Mouse (Mus musculus) embryonic facial prominence, embryonic 11.5 days (tissue): ENCODE measurements around the gene Tmem97. TPM values are rescaled to one million over a fixed set of nuclear protein-coding genes. Genes with fewer than 3 reads are reported as not detected.

Source experiments
- ATAC-seq: fragments of 200-750 bp; cut with Nextera tagmentation; replicated peaks from 2 replicates; pipeline ENCODE4 v1.8.0; 2017; ENCODE audit warnings: low read depth; ENCODE audit not compliant: insufficient number of reproducible peaks, low FRiP score, low TSS enrichment
- DNase-seq: peaks from one replicate; pipeline ENCODE4 v3.0.0-alpha.2; 2015; ENCODE audit warnings: low spot score
- H3K27ac ChIP-seq: fragments of 300-500 bp; sonication (generic); replicated peaks from 2 replicates; pipeline ENCODE4 v1.5.1; 2014; ENCODE audit warnings: mild to moderate bottlenecking, low read depth, low read length, control low read depth
- H3K27me3 ChIP-seq: fragments of 300-500 bp; sonication (generic); 2 replicates; pipeline ENCODE4 v1.6.1; 2014; ENCODE audit warnings: mild to moderate bottlenecking, low read length, moderate library complexity, mixed read lengths; ENCODE audit not compliant: control insufficient read depth, insufficient read depth
- H3K36me3 ChIP-seq: fragments of 300-500 bp; sonication (generic); replicated peaks from 2 replicates; pipeline ENCODE4 v1.6.1; 2014; ENCODE audit warnings: low read depth, mild to moderate bottlenecking, low read length, moderate library complexity, mixed read lengths; ENCODE audit not compliant: control insufficient read depth, insufficient read depth
- H3K4me1 ChIP-seq: fragments of 300-500 bp; sonication (generic); 2 replicates; pipeline ENCODE4 v1.6.1; 2014; ENCODE audit warnings: low read length, mixed read lengths; ENCODE audit not compliant: control insufficient read depth, insufficient read depth
- H3K4me2 ChIP-seq: fragments of 300-500 bp; sonication (generic); 2 replicates; pipeline ENCODE4 v1.6.1; 2014; ENCODE audit warnings: low read depth, mild to moderate bottlenecking, control low read depth, low read length, moderate library complexity
- H3K4me3 ChIP-seq: fragments of 300-500 bp; sonication (generic); 2 replicates; pipeline ENCODE4 v1.5.1; 2014; ENCODE audit warnings: low read depth, low read length, control low read depth
- H3K9ac ChIP-seq: fragments of 300-500 bp; sonication (generic); replicated peaks from 2 replicates; pipeline ENCODE4 v1.6.1; 2014; ENCODE audit warnings: mild to moderate bottlenecking, control low read depth, low read length
- H3K9me3 ChIP-seq: fragments of 300-500 bp; sonication (generic); replicated peaks from 2 replicates; pipeline ENCODE4 v1.6.1; 2016; ENCODE audit warnings: mild to moderate bottlenecking, low read length, inconsistent platforms, mixed read lengths; ENCODE audit not compliant: control insufficient read depth
- WGBS: fragments of 180-500 bp; shearing (Covaris S2); extraction: QIAGEN DNeasy Blood & Tissue Kit; methylation state at CpG from one replicate; pipeline ENCODE4 v1.1.7; 2014; 5-methylcytosine and 5-hydroxymethylcytosine counted together
- polyA plus RNA-seq: library from polyadenylated mRNA; unstranded; fragments of >200 nt; fragmentation: Nextera tagmentation; extraction: Ambion mirVana; gene quantifications from 2 replicates; pipeline ENCODE4 v1.2.1, GENCODE M21; 2014

The Tmem97 gene
- polyA plus RNA-seq, 1 experiment from 2014 or later, result 73.7 TPM

DNA sequence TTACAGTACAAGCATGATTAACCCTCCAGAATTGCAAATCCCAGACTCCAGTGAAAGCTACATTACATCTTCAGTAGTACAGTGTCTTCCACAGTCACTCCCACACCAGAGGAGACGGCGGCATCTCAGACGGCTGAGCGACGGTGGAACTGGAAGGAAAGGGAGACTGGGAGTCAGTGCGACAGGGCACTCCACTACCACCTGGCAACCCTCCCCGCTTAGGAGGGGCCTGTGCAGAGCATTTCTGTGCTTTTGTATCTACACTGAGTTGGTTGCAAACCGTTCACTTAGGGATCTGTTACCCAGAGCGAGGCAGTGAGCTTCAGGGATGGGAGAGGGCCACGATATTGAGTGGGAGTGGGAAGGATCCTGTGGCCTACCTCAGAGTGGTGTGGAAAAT is 18.2 kb upstream of the Tmem97 start:
- no peak overlapping the region for H3K27ac ChIP-seq
- no peak overlapping the region for H3K4me2 ChIP-seq
- no peaks in the 10 kb centered on the region for H3K9me3 ChIP-seq
- H3K4me3 ChIP-seq, result no peak overlapping the region
- H3K36me3 ChIP-seq, result no peaks in the 10 kb centered on the region; the same call in 1 of the 2 replicates
- no peak overlapping the region for H3K9ac ChIP-seq
- H3K27me3 ChIP-seq, result no peaks in the 10 kb centered on the region
- 91% methylated on average over 10 of the region's 10 CpGs for WGBS
- no peak for ATAC-seq
- no peak for DNase-seq
- no peaks in the 10 kb centered on the region for H3K4me1 ChIP-seq

DNA sequence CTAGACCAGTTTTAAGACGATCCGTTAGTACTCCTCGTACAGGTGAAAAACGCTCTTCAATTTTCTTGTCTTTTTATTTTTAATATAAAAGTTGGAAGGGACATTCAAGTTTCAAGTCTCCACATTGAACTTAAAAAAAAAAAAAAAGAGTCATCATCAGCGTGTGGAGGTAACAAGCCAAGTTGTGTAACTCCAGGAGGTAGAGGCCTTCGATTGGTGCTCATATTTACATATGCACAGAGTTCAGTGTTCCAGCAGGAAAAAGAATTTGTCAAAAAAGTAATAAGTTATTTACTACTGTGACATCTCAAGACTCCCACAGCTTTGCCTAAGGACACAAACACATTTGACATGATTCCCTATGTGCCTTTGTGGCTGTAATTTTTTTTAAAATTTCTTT is 17.0 kb upstream of the Tmem97 start:
- no peak for ATAC-seq
- H3K9ac ChIP-seq, result no peak overlapping the region
- H3K27ac ChIP-seq, result no peak overlapping the region
- H3K4me3 ChIP-seq, result no peak overlapping the region
- H3K36me3 ChIP-seq, result no peaks in the 10 kb centered on the region; the same call in 1 of the 2 replicates
- no peak for DNase-seq
- no peaks in the 10 kb centered on the region for H3K4me1 ChIP-seq
- WGBS, result 94% methylated on average over 6 of the region's 6 CpGs
- no peak overlapping the region for H3K4me2 ChIP-seq
- H3K9me3 ChIP-seq, result no peaks in the 10 kb centered on the region
- no peaks in the 10 kb centered on the region for H3K27me3 ChIP-seq

DNA sequence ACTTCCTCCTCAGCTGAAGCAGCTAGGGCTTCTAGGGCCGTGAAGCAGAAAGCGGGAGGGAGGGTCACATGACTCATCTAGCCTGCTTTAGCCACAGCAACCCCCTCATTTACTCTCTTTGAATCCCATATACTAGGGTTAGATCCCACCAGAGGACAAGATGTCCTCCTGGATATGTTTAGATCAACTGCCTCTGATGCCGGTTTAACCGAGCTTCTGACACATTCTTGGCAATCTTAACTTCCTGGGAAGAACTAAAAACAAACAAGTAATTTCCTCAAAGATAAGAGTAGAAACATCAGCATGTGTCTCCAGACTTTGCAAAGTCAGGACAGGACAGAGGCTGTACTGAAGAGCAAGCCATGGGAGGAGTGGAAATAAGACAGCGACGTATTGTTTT is 16.2 kb upstream of the Tmem97 start:
- H3K36me3 ChIP-seq, result no peaks in the 10 kb centered on the region; the same call in 1 of the 2 replicates
- H3K27me3 ChIP-seq, result no peaks in the 10 kb centered on the region
- no peak overlapping the region for H3K4me2 ChIP-seq
- no peaks in the 10 kb centered on the region for H3K9me3 ChIP-seq
- no peaks in the 10 kb centered on the region for H3K4me1 ChIP-seq
- DNase-seq, result no peak
- H3K4me3 ChIP-seq, result no peak overlapping the region
- no peak for ATAC-seq
- H3K9ac ChIP-seq, result no peak overlapping the region
- WGBS, result 71% methylated on average over 6 of the region's 6 CpGs
- H3K27ac ChIP-seq, result no peak overlapping the region

DNA sequence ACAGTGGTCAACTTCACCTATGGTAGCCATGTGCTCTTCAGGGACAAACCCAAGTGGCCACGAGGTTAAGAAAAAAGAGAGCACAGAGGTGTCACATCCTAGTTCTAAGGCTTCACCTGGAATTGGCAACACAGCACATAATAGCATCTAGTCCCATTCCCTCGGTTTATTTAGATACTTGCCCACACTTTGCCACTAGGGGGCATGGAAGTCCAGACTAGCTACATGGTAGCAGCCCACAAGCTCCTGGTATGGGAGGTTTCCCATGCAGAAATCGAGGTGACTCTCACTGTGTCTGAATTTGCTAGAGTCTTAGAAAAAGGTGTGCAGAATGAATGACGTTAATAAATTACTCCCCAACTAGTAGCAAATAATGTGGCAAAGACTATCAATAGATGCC is 9.9 kb upstream of the Tmem97 start:
- no peak overlapping the region for H3K4me3 ChIP-seq
- H3K27me3 ChIP-seq, result no peaks in the 10 kb centered on the region
- H3K9me3 ChIP-seq, result no peaks in the 10 kb centered on the region
- H3K4me2 ChIP-seq, result no peak overlapping the region
- no peak overlapping the region for H3K9ac ChIP-seq
- peak; percentile 84 for DNase-seq
- no peak overlapping the region for H3K27ac ChIP-seq
- 18% methylated on average over 4 of the region's 4 CpGs for WGBS
- no peaks in the 10 kb centered on the region for H3K4me1 ChIP-seq
- 0 out of 2 replicates have a peak, but pooled peaks have one; percentile 10 for ATAC-seq
- H3K36me3 ChIP-seq, result no peaks in the 10 kb centered on the region

DNA sequence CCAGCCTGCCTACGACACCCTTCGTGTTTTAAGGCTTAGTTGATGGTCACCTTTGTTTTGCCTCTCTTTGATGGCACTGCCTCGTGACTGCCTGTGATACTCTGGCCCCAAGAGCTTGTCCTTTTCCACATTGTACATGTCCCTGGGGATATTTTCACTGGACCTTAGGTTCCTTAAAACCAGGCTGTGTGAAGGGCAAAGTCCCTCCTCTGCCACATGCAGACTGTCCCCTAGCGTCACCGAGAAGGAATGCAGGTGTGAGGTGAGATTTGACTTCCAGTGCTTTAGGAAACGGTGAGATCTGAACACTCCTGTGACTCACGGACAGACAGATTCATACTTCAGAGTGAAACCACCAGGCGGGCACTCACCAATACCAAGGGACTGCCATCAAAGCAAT is 6.7 kb upstream of the Tmem97 start:
- Histone ChIP-seq H3K4me3 (no peak overlapping the region), H3K4me1 (no peaks in the 10 kb centered on the region), H3K36me3 (no peaks in the 10 kb centered on the region), H3K27me3 (no peaks in the 10 kb centered on the region), H3K4me2 (no peak overlapping the region), H3K9me3 (no peaks in the 10 kb centered on the region), H3K9ac (no peak overlapping the region), H3K27ac (no peak overlapping the region)
- 47% methylated on average over 8 of the region's 8 CpGs for WGBS
- ATAC-seq (no peak), DNase-seq (no peak)

DNA sequence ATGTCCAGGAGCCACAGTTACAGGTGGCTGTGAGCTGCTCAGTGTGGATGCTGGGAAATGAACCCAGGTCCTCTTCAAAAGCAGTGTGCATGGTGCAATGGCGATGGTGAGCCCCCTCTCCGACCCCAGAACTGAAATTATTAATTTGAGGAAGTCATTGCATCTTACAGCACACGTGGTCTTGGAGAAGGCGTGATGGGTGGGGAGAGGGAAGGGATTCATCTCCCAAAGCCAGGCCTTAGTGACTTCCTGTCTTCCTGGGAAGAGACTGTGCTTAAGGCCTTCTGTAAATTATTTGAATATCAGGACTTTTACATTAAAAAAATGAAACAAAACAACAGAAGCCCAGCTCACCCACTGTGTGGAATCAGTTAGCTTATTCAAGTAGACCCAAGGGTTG is 5.5 kb upstream of the Tmem97 start:
- Histone ChIP-seq H3K36me3 (no peaks in the 10 kb centered on the region), H3K27me3 (no peaks in the 10 kb centered on the region), H3K9ac (no peak overlapping the region), H3K4me3 (no peak overlapping the region), H3K9me3 (no peaks in the 10 kb centered on the region), H3K4me1 (no peaks in the 10 kb centered on the region), H3K27ac (no peak overlapping the region), H3K4me2 (no peak overlapping the region)
- 79% methylated on average over 4 of the region's 4 CpGs for WGBS
- no peak for DNase-seq
- ATAC-seq, result no peak

DNA sequence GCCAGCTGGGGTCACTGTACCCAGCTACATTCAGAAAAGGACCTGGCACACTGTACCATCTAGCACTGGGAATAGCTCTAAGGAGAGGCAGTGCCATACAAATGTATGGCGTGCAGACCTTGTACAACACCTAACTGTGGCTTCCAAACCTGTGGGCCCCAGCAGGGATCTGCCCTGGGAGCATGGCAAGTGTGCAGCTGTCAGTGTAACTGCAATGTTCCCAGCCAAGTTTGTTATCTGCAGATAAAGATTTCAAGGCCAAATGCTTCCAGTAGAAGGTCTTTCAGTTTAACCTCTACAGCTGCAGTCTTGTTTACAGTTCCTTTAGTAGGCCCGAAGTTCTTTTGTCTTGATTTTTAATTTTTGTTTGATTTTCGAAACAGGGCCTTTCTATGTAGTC is 5.0 kb upstream of the Tmem97 start:
- 83% methylated on average over 3 of the region's 3 CpGs for WGBS

DNA sequence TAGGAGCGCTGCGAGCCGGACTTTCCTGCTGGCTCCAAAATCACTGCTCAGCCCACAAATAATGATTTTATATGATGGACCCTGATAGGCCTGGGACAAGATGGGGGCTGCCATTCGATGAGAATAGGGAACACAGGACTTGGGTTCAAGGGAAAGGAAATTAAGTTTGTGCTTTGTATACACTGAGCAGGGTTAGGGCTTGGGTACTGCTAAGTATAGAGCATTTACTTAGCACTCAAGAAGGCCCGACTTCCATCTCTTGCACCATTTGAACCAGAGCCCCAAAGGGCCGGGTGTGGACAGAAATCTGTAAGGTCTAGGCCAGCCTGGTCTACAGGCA is 452 bp upstream of the Tmem97 start:
- H3K9ac ChIP-seq, result peak overlapping the region; percentile 71
- H3K4me3 ChIP-seq, result peak overlapping the region; percentile 59
- peak overlapping the region; percentile 52; the same call in 1 of the 2 replicates for H3K27ac ChIP-seq
- no peak for DNase-seq
- no peaks in the 10 kb centered on the region for H3K27me3 ChIP-seq
- 30% methylated on average over 6 of the region's 6 CpGs for WGBS
- no peaks in the 10 kb centered on the region for H3K9me3 ChIP-seq
- ATAC-seq, result peak; percentile 22
- peak overlapping the region; percentile 69 for H3K4me2 ChIP-seq
- H3K4me1 ChIP-seq, result peaks cover 2% of the 10 kb centered on the region
- no peaks in the 10 kb centered on the region for H3K36me3 ChIP-seq

More for the DNA sequence above, 5.0 kb upstream of the Tmem97 start:
- ATAC-seq, result no peak
- H3K27me3 ChIP-seq, result no peaks in the 10 kb centered on the region
- no peak overlapping the region for H3K4me3 ChIP-seq
- H3K4me1 ChIP-seq, result no peaks in the 10 kb centered on the region
- no peak for DNase-seq
- no peak overlapping the region for H3K4me2 ChIP-seq
- no peaks in the 10 kb centered on the region for H3K36me3 ChIP-seq
- H3K9me3 ChIP-seq, result no peaks in the 10 kb centered on the region
- H3K27ac ChIP-seq, result no peak overlapping the region
- H3K9ac ChIP-seq, result no peak overlapping the region
